Mouse (Mus musculus) common myeloid progenitor, adult 5-6 weeks (primary cell): ENCODE data around the gene Hinfp. TPM values are rescaled to one million over a fixed set of nuclear protein-coding genes. Genes with fewer than 3 reads are reported as not detected.
A peak's percentile ranks its signal among the peaks of the same experiment; 100 is the strongest.
"Not testable (repeated sequence)": the region's sequence is repeated elsewhere in the genome, so short reads cannot be mapped to it uniquely, and the experiment has no call there.

ENCODE experiments used
- ATAC-seq: replicated peaks from 2 replicates; pipeline ENCODE4 v1.8.0; 2016; ENCODE audit warnings: low read depth, mild to moderate bottlenecking, moderate TSS enrichment, inconsistent platforms; ENCODE audit not compliant: poor library complexity, severe bottlenecking
- total RNA-seq: library from RNA; stranded (forward); fragments of 200-1000, 187-1606 nt; gene quantifications from 2 replicates; pipeline ENCODE4 v1.2.3, GENCODE M21; 2017

The Hinfp gene
- 10.6 and 12.1 TPM in 2 replicates for total RNA-seq

DNA sequence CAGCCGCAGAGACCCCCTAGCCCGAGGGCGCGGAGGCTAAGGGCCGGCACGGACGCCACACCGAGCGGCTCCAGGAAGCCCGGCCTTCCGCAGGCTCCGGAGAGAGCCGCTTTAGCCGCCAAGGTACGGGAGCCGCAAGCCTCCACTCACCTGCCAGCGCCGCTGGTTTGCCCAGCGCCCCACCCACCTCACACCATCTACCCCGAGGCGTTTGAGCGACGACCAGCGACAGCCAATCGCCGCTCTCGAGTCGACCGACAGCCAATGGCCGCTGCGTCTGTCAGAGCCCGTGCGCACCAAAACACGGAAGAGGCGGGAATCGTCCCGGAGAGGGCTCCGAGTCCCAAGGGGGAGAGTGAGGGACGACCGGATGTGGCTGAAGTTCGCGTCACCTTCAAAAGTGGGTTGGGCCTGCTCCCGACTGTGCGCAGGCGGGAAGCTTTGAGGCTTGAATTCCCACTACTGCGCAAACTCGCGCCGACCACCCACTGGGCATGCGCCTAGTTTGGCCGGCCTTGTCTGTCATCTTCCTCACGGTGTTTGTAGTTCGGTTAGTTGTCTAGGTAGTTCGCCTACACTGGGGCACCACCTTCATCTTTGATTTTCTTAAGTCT is at the start of gene Hinfp:
Gene Hinfp, minus strand, starts transcription at position 206 of the 614 bp plus-strand sequence.
- peak; percentile 100 for ATAC-seq

DNA sequence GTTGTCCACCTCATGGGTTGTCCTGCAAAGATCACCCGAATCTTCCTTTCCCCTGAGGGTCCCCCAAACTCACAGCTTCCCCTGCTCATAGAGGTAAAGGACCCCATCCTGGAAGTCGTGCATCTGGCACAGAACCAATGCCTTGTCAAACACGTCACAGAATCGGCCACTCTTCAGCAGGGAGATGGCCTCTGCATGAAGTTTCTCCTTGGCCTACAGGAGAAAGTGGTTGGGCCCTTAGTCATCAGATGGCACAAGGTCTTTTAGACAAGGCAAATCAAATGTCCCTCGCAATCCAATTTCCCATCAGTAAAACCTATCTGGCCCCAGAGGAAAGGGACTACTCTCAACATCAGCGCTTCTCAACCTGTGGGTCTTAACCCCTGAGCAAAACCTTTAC is 47.7 kb upstream of the Hinfp start:
- no peak for ATAC-seq

DNA sequence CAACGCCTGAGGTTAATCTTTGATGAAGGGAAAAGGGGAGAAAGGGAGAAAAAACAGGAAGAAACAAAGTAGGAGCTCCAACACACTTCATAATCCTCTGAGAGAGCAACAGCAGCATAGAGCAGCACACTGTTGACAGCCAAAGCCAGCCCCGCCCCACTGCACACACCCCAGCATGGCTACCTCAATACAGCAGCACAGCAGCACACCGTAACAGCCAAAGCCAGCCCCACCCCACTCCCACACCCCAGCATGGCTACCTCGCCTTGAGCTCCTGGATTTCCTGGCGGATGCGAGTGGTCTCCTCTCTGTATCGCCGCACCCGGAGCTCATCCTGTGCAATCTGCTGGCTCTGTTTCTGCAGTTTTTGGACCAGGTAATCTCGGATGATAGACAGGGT is 46.9 kb upstream of the Hinfp start:
- ATAC-seq = no peak

DNA sequence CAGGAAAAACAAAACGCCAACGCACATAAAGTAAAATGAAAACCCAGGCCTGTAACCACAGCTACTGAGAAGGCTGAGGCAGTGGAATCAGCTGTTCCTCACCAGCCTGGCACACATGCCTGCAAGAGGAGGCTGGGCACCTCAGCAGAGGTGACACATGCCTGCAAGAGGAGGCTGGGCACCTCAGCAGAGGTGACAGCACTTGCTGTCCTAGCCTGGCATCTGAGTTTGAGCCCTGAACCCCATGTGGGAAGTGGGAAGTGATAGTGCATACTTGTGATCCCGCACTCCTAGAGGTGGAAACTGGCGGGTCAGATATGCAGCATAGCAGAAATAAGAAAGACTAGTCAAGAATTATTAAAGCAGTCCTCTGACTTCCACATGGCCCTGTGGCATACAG is 45.9 kb upstream of the Hinfp start:
- no peak for ATAC-seq

DNA sequence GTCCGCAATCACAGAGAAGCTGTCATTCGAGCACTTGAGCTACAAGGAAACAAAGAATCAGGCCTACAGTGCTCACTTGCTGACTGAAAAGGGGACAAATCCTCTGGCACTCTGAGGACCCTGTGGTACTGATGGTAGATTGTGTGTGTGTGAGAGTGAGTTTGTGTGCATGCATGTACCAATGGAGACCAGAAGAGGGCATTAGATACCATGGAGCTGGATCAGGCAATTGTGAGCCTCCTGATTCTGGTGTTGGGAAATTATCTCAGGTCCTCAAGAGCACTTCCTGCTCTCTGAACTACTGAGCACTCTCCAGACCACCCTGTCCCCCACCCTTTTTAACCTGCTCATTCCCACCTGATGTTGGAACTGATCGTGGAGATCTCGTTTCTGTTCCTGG is 43.1 kb upstream of the Hinfp start:
- ATAC-seq = no peak

DNA sequence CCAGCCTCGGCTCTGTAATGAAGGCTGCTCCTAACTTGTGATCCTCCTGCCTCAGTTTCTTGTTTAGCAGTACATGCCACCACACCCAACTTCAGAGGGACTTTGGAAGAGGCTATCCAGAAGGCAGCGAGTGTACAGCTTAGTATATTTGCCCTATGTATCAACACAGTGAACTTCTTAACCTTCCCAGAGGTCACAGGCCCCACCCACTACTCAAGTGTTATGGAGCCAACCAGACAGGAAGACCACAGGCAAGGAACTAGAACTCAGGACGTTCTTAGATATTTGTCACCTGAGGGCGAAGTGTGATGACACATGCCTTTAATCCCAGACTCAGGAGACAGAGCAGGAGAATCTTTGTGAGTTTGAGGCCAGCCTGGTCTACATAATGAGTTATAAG is 42.1 kb upstream of the Hinfp start:
- no peak for ATAC-seq

DNA sequence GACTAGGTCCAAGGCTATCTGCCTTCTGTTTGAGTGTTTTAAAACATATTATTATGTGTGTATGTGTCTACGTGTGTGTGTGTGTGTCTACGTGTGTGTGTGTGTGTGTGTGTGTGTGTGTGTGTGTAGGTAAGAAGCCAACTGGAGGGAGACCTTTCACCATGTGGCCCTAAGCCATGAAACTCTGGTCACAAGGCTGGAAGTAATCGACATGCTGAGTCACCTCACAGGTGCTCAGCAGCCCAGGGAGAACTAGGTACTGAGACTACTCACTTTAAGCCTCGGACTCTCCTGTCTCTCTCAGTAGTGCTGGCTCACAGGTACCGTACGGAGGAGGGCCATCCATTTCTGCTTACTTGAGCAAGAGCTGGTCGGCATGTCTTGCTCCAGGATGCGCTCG is 41.7 kb upstream of the Hinfp start:
- ATAC-seq = no peak

DNA sequence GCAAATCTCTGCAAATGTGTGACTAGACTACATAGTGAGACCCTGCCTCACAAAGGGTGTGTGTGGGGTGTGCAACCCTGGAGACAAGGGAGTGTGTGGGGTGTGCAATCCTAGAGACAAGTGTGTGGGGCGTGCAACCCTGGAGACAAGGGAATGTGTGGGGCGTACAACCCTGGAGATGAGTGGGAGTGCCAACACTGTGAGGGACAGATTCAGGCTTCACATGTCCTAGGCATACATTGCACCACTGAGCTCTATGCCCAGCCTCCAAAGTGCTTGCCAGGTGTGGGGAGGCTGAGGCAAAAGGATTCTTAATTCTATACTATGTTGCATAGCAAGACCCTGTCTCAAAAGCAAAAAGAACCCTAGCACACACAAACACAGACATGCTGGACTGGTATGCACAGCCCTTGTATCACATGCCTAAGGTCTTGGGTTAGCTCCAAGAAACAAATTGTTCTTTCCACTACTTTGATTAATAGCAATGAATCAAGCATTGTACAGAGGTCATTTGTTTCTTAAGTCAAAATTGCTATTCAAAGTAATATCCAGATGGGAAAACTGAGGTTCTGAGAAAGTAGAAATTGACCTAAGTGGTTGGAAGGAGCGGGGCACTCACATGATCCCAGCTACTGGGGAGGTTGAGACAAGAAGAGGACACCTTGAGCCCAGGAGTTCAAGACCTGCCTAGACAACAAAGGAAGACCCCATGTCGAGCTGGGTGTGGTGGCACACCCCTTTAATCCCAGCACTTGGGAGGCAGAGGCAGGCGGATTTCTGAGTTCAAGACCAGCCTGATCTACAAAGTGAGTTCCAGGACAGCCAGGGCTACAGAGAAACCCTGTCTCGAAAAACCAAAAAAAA is 40.3 kb upstream of the Hinfp start:
- ATAC-seq = no peak

DNA sequence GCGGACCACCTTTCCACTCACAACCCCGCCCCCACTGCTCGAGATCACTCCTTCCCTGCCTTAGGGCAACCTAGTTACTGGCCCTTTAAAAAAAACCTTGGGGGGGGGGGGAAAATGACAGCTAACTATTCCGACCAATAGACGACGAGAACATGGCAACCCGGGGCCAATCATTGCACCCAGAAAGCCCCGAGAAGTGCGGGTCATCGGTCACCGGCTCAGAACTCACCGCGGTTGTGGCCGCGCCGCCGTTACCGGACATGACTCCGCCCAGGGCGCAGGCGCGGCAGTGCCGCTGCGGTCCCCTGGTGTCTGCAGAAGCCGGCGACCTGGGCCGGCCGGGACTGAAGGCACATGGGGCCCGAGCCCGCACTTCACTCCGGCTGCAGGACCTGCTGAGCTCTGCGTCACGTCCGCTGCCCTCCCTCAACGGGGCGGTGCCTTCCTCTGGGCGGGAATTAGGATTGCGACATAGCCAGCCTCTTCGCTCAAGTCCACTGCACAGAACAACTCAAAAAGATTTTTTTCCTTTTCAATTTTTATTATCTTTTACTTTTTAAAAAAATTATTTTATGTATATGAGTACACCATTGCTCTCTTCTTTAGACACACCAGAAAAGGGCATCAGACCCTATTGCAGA is 38.4 kb upstream of the Hinfp start, which contains the start of gene Hmbs:
Gene Hmbs, minus strand, starts transcription at position 448 of the 641 bp plus-strand sequence.
- ATAC-seq = peak; percentile 79

DNA sequence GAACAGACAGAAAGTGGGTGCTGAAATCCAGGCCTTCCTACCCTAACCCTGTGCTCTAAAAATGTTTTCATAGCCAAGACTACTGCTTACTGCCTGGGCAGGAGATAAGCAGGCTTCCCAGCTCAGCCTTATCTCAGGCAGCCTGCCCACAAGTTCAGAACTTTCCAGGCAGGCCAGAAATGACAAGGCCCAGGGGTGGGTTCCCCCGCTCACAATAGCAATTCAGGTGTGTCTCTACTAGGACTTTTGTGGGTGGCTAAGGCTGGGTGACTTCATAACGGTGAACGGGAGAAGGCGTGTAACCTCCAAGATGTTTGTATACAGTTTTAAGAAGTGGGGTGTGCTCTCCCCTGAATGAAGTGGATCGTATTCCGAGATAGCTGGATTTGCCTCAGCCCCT is 37.8 kb upstream of the Hinfp start:
- ATAC-seq = peak; percentile 67

DNA sequence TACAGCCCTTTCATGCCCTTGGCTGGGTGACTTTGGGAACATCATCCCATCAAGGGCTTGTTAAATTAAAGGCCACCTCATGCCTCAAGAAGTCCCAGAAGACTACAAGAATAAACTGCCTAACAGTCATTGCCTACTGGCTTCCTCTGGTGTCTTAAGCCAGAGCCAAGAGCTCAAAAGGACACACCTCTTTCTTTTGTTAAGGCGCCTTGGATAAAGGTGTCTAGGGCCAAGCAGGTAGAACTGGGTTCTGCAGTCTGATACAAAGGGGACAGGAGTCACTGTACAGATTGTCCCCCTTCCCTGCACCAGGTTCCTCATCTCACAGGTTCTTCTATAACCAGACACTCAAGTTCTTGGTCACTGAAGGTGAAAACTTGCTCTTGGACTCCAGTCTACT is 37.1 kb upstream of the Hinfp start:
- ATAC-seq = no peak

DNA sequence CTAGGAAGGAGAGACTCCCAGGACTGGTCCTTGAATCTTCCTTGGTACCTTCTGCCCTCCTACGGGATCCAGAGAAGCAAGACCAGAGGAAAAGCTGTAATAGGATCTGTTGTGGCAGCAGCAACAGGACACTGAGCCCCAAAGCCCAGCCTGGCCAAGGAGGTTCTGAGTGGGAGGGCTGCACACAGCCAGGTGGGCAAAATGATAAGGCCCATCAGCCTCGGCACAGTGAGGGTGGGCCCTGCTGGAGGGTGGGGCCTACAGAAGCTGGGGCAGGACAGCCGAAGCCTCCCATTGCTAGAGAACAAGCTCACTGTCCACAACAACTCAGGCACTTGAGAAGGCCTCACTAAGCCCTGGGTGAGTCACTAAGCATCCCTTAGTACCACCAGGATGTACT is 36.7 kb upstream of the Hinfp start:
- no peak; the same call in 1 of the 2 replicates for ATAC-seq

DNA sequence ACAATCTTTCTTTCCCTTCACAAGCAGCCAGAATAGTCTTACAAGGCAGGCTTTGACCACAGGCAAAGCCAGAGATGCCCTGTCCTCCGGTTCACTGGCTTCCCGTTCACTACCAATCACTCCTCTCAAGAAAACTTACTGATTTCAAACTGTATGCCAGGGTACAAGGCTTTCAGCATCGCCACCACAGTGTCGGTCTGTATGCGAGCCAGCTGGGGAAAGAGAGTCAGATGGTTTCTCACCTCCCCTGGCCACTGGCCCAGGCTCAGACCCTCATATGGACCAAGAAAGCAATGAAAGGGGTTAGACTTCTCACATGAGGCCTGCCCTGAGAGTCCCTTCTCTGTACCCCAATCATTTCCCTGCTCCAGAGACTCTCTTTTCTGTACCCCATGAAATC is 36.0 kb upstream of the Hinfp start:
- ATAC-seq = no peak

DNA sequence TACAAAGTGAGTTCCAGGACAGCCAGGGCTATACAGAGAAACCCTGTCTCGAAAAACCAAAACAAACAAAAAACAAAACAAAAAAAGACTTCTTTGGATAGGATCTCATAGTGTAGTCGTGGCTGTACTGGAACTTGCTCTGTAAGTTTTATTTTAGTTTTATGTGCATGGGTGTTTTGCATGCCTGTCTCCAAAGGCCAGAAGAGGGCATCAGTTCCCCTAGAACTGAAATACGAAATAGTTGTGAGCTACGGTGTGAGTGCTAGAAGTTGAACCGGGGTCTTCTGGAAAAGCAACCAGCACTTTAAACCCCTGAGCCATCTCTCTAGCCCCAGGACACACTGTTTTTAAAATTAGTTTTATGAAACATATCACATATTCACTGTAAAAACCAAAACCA is 33.1 kb upstream of the Hinfp start:
- ATAC-seq = no peak

DNA sequence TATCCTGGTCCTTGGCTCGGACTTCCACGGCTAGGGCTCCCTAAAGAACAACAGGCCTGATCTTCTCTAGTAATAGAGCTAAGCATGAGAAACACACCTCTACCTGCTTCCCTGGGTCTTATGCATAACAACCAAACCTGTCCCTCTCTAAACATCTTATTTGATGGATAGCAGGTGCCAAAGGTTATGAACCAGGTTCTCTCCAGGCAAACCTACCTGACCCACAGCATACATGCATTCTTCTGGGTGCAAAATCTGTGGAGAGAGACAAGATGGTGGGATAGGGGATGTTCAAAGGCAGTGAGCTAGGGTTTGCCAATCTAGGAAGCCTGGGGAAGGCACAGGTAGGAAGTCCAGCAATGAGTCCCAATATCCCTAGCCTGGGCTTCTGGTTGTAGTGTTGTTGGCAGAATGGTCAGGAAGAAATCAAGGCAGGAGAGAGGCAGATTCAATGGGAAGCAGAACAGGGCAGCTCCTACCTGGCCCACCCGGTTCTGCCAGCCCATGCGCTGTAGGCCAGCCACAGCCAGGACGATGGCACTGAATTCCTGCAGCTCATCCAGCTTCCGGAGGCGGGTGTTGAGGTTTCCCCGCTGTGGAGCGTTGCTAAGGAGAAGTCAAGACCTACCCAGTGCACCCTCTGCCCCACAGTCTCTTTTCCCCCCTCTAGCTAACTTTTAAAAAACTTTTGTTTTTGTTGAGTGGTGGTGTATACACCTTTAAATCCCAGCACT is 32.1 kb upstream of the Hinfp start:
- no peak for ATAC-seq

DNA sequence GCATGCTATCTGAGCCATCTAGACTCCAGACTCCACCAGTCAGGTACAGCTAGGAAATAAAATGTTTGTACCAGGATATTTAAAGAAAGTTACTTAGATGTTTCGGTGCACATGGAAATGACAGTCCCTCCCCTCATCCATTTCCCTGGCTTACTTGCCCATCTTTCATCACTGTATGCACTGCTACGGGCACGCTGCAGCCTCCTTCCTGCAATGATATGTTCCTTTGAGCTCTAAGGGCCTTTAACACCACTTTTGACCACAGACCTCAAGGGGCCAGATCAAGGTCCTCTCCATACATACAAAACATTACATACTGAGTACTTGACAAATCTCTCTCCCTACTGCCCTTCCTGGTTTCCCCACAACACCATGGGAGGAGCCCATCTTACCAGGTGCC is 31.5 kb upstream of the Hinfp start:
- no peak for ATAC-seq

DNA sequence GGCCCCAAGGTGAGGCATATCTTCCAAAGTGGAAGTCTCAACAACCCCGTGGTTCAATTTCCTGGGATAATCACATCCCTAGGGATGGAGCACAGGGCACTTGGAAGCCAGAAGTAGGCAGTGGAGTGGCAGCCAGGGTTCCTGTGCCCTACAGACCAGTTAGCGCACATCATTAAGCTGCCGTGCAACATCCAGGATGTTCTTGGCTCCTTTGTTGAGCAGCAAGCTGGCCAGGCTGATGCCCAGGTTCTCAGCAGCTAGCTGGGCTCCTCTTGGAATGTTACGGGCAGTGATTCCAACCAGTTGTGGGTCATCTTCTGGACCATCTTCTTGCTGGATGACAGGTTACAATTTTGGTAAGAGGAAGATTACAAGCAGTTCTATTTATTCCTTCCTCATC is 31.0 kb upstream of the Hinfp start:
- ATAC-seq = not testable (repeated sequence)

DNA sequence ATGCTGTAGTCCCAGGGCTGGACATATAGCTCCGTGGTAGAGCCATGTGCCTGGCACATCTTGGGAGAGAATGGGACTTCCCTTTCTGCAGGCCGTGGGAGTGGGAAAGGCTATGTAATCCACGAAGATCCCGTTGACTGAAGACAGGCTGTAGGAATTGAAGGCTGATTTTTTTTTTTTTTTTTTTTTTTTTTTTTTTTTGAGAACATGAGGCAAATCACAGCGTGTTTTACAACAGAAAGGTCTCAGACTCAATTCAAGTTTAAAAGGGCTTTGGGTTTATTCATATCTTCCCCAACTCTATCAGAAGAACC is 30.6 kb upstream of the Hinfp start:
- no peak for ATAC-seq

DNA sequence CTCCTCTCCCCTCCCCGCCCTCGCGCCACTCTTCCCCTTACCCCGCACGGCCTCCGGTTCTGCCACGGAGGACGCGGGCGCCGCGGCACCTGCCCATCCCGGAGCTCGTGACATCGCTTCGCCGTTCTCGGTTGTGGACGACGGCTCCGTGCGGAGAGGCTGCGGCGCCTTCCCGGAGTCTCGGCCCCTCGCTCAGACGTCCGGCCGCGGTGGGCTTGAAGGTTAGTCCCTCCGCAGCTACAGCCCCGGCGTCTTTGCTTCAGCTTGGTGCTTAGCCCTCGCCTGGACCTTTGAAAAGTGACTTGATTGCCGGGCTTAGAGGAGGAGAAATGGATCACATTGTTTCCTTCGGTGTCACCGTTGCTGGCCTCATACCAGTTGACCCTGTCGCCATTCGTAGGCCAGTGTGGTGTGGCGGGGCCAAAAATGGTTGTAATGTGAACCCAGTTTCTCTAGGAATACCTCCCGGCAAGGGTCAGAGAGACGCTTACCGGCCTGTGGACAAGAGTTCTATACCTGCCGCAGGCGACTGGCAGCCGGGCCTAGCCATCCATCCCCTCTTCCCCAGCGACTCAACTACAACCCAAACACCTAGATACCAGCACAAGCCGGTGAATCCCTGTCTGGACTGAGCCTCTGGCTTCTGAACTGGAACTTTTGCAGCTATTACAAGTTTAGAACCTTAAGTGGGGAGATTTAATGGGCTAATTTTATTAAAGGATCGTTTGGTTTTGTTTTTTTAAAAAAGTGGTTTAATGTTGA is 30.0 kb upstream of the Hinfp start:
- no peak for ATAC-seq
